Mouse (Mus musculus): ENCODE results near the gene Reg3a.
"Not testable (repeated sequence)": the region's sequence is repeated elsewhere in the genome, so short reads cannot be mapped to it uniquely, and the experiment has no call there.

The Reg3a gene

DNA sequence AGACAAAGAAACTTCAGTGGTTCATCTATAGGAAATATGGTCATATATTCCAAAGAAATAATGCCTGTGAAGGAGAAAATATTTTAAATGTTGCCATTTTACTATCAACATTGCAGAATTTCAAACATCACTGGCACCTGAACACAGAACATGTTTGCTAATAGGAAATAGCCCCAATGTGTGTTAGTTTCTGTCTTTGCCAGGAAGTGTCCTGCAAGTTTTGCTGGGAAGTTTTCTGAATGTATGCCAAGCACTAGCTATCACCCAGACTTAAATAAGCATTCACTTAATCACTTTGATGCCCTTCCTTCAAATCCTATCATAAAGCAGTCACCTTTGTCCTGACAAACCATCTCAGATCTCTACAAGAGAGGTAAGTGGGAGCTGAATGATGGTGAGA is at the start of gene Reg3a:
TSS of gene Reg3a (plus strand) at position 301 of the 400 bp plus-strand sequence.
- no peak for DNase-seq

GRCm38 (mm10) chr6:78331919-78332569 is 48.5 kb upstream of the Reg3a start:
- no peak for DNase-seq

- DNase-seq = no peak
Measured at GRCm38 (mm10) chr6:78340296-78340695, 40.2 kb upstream of the Reg3a start.

DNA sequence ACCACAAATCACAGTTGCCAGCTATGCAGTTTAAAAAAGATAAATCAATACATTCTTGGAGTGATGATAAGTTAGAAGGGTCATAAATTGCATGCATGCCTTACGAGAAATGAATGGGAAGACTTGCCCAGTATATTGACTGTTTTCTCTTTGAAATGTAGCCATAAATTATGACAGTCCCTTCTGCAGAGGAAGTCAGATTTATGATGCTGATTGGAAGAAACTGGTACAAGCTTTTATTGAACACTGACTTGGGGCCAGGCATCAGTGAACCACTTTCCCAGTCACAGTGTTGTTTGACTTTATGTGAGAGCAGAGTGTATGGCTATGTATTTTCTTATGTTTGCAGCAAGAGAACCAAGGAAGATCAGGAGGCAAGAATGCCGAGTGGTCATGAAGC is 38.8 kb upstream of the Reg3a start:
- no peak for DNase-seq

GRCm38 (mm10) chr6:78361971-78362563 is 18.4 kb upstream of the Reg3a start:
- no peak for DNase-seq

GRCm38 (mm10) chr6:78370357-78370756 is 10.2 kb upstream of the Reg3a start, which contains the start of gene Reg3b:
TSS of gene Reg3b (plus strand) at chr6:78370657.
- no peak for DNase-seq

- DNase-seq = no peak
Measured at GRCm38 (mm10) chr6:78378765-78379164, 1.7 kb upstream of the Reg3a start, which contains the start of gene Reg3d. TSS of gene Reg3d (minus strand) at chr6:78378865.

- DNase-seq = no peak
Measured at GRCm38 (mm10) chr6:78385609-78386008, 5.1 kb downstream of the Reg3a start.

GRCm38 (mm10) chr6:78395323-78395722 is 14.8 kb downstream of the Reg3a start, which contains the start of gene Reg2:
TSS of gene Reg2 (plus strand) at chr6:78395623.
- not testable (repeated sequence) for DNase-seq

GRCm38 (mm10) chr6:78422411-78422810 is 41.9 kb downstream of the Reg3a start, which contains the start of gene Reg1:
TSS of gene Reg1 (plus strand) at chr6:78422711.
- not testable (repeated sequence) for DNase-seq

- DNase-seq = no peak
Measured at GRCm38 (mm10) chr6:78425497-78425896, 45.0 kb downstream of the Reg3a start.
